ENCODE assay signal across 1 mouse cellular context in genomic region chr9:92211048-92211447, GRCm38 (mm10).
A peak's percentile ranks its signal among the peaks of the same experiment; 100 is the strongest.
TF ChIP-seq lines count a peak whose summit lies in the region.

No protein-coding gene starts in this region.

TF ChIP-seq in MEL, 35 proteins besides CTCF, POLR2A, EP300 and RAD21 (continued from another document):
- TF ChIP-seq ZC3H11A (IDR thresholded peaks at IDR 0.05; ENCODE audit: low read depth, low read length): 0 out of 2 replicates have a peak, but pooled peaks have one; percentile 5
- peak; percentile 83 for TF ChIP-seq GATA1 (IDR thresholded peaks at IDR 0.05; ENCODE audit: low read depth, low read length)
- TF ChIP-seq UBTF (IDR thresholded peaks at IDR 0.05; ENCODE audit: borderline replicate concordance, insufficient read depth, low read depth, low read length): no peak
- peak; percentile 59 for TF ChIP-seq TCF12 (IDR thresholded peaks at IDR 0.05; ENCODE audit: low read depth, low read length)
- TF ChIP-seq TAL1 (IDR thresholded peaks at IDR 0.05; ENCODE audit: low read length): no peak
- no peak for TF ChIP-seq TBP (IDR thresholded peaks at IDR 0.05; ENCODE audit: low read depth, low read length)
- 0 out of 2 replicates have a peak, but pooled peaks have one; percentile 30 for TF ChIP-seq RCOR1 (IDR thresholded peaks at IDR 0.05; ENCODE audit: low read depth, low read length)
- peak; percentile 39; the same call in 1 of the 2 replicates for TF ChIP-seq MYB (IDR thresholded peaks at IDR 0.05; ENCODE audit: low read depth, low read length)
- no peak for TF ChIP-seq CHD1 (IDR thresholded peaks at IDR 0.05; ENCODE audit: low read depth, low read length)
- TF ChIP-seq ETS1 (IDR thresholded peaks at IDR 0.05; ENCODE audit: low read depth, low read length): peak; percentile 61; the same call in 1 of the 2 replicates
- no peak for TF ChIP-seq BHLHE40 (IDR thresholded peaks at IDR 0.05; ENCODE audit: borderline replicate concordance, low read depth, low read length)
- no peak for TF ChIP-seq ZNF384 (IDR thresholded peaks at IDR 0.05; ENCODE audit: low read depth, low read length)
- no peak for TF ChIP-seq E2F4 (IDR thresholded peaks at IDR 0.05; ENCODE audit: borderline replicate concordance, low read depth, low read length)
- TF ChIP-seq POLR2AphosphoS5 (IDR thresholded peaks at IDR 0.05; ENCODE audit: borderline replicate concordance, low read depth, low read length): no peak
- no peak for TF ChIP-seq GABPA (IDR thresholded peaks at IDR 0.05; ENCODE audit: low read depth, low read length)
